ENCODE assay signal across 13 mouse cellular contexts in genomic region chr2:38514411-38514810, GRCm38 (mm10). TPM values are rescaled to one million over a fixed set of nuclear protein-coding genes. Genes with fewer than 3 reads are reported as not detected.
A peak's percentile ranks its signal among the peaks of the same experiment; 100 is the strongest.
DNase-seq lines count a peak whose midpoint lies in the region; ATAC-seq and TF ChIP-seq lines count a peak whose summit lies in the region.
"Had no signal": no experiment of that assay in that cellular context is flagged by ENCODE, and none has a peak within 500 bp of the region (broad histone marks: within the 10 kb centered on the region; RNA-seq: fewer than 3 reads in every experiment).

No protein-coding gene starts in this region.

- WGBS in bone marrow, adult 2 months = 4% methylated on average over 7 of the region's 7 CpGs
- WGBS in midbrain, embryonic 10.5 days = 89% methylated on average over 7 of the region's 7 CpGs

- ATAC-seq in hematopoietic stem cell, adult 5-6 weeks (replicated peaks in 1 of 2; ENCODE audit: insufficient read depth in 1 of 2, low FRiP score in 2 of 2, low TSS enrichment in 1 of 2, low read depth in 1 of 2, poor library complexity in 2 of 2, severe bottlenecking in 2 of 2) = peak; percentile 83
- peak; percentile 87 for ATAC-seq in megakaryocyte progenitor cell, adult 5-6 weeks (replicated peaks; ENCODE audit: poor library complexity)
- ATAC-seq: hindbrain, postnatal 0 days had no signal

- no peak for DNase-seq in layer of hippocampus, adult 2 months (ENCODE audit: low spot score in 2 of 2)
- no peak for DNase-seq in layer of hippocampus, postnatal 10 days (ENCODE audit: low spot score in 2 of 2)
- no peak for DNase-seq in MN1 (ENCODE audit: low spot score)
- no peak for DNase-seq in urinary bladder, postnatal 25 days (ENCODE audit: low spot score)
- DNase-seq in midbrain, embryonic 10.5 days (ENCODE audit: low spot score) = no peak
- DNase-seq: adrenal gland, postnatal 14 days; embryo, embryonic 11 days; right cerebral cortex, postnatal 25 days had no signal

- peaks cover 6% of the 10 kb centered on the region; the same call in 1 of the 2 replicates for H3K27me3 ChIP-seq in midbrain, embryonic 10.5 days (ENCODE audit: low read depth, poor library complexity, severe bottlenecking)

- TF ChIP-seq POLR2A in bone marrow, adult 2 months (IDR thresholded peaks at IDR 0.05; ENCODE audit: borderline replicate concordance, control insufficient read depth, low read depth, low read length) = no peak

- H3K36me3 ChIP-seq in midbrain, embryonic 10.5 days = peaks cover 20% of the 10 kb centered on the region

- no peak overlapping the region for H3K4me3 ChIP-seq in layer of hippocampus, adult 2 months
- H3K4me3 ChIP-seq in bone marrow, adult 2 months (replicated peaks; ENCODE audit: control insufficient read depth, low read depth, low read length) = no peak overlapping the region
- no peak overlapping the region for H3K4me3 ChIP-seq in midbrain, embryonic 10.5 days
- H3K4me3 ChIP-seq: left cerebral cortex, adult 2 months had no signal

- H3K9me3 ChIP-seq in midbrain, embryonic 10.5 days (replicated peaks) = no peaks in the 10 kb centered on the region

- TF ChIP-seq CTCF in layer of hippocampus, adult 2 months (conservative IDR thresholded peaks at IDR 0.05) = no peak
- TF ChIP-seq CTCF in bone marrow, adult 2 months (IDR thresholded peaks at IDR 0.05; ENCODE audit: control insufficient read depth, insufficient read depth, low read length) = no peak

- H3K27ac ChIP-seq in layer of hippocampus, adult 2 months = peak overlapping the region; percentile 89; the same call in 1 of the 2 replicates
- H3K27ac ChIP-seq in bone marrow, adult 2 months (ENCODE audit: control insufficient read depth, insufficient read depth, low read depth, low read length, poor library complexity) = peak overlapping the region; percentile 45; the same call in 1 of the 2 replicates
- H3K27ac ChIP-seq in midbrain, embryonic 10.5 days (replicated peaks) = no peak overlapping the region
- H3K27ac ChIP-seq: hindbrain, postnatal 0 days; left cerebral cortex, adult 2 months had no signal

- H3K4me1 ChIP-seq in bone marrow, adult 2 months (ENCODE audit: control insufficient read depth, insufficient read depth, low read length) = peaks cover 1% of the 10 kb centered on the region; the same call in 1 of the 2 replicates
- peaks cover 61% of the 10 kb centered on the region for H3K4me1 ChIP-seq in midbrain, embryonic 10.5 days

RNA-seq across cellular contexts. Expression of gene Nek6, which starts 3.0 kb away (rescaled TPM):
- 10 to 100 TPM; 41.6 to 44.8 TPM for total RNA-seq in layer of hippocampus, adult 2 months (2021)
- 10 to 100 TPM; 43.8 to 49.7 TPM for total RNA-seq in layer of hippocampus, postnatal 10 days (2021)
- polyA plus RNA-seq in bone marrow, adult 2 months (2011; ENCODE audit: insufficient read depth, insufficient read length, low replicate concordance, missing spikeins) = 1.7 and 6.0 TPM in 2 replicates
- 6.9 and 14.1 TPM in 2 replicates for total RNA-seq in hematopoietic stem cell, adult 5-6 weeks (2017)
- 15.0 and 18.2 TPM in 2 replicates for total RNA-seq in megakaryocyte progenitor cell, adult 5-6 weeks (2015)
- 4.4 and 5.0 TPM in 2 replicates for total RNA-seq in megakaryocyte progenitor cell, adult 5-6 weeks (2017)
- 87.4 and 96.9 TPM in 2 replicates for polyA plus RNA-seq in midbrain, embryonic 10.5 days (2016; fragmentation: Nextera tagmentation; extraction: Ambion mirVana)
